In the genomic region with DNA sequence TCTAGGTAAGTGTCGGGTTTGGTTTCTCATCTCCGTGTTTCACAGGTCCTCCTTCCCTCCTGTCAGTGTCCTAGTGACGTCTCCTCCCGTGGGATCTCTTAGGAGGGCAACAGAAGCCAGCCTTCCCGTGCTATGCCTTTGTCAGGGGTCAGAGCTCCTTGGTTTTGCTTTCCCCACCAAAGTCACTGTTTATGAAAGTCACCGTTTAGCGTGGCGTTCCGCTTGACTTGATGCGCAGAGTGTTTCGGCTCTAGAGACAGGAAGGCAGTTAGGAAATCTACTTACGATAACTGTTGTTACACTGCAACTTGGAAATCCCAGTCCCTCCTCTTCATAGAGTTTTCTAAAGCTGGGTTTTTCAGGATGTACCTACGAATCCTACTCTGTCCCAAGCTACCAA, we compare ENCODE assay signal across 18 mouse cellular contexts. TPM values are rescaled to one million over a fixed set of nuclear protein-coding genes. Genes with fewer than 3 reads are reported as not detected.
A peak's percentile ranks its signal among the peaks of the same experiment; 100 is the strongest.
DNase-seq lines count a peak whose midpoint lies in the region; ATAC-seq and TF ChIP-seq lines count a peak whose summit lies in the region.
"Had no signal": no experiment of that assay in that cellular context is flagged by ENCODE, and none has a peak within 500 bp of the region (broad histone marks: within the 10 kb centered on the region; RNA-seq: fewer than 3 reads in every experiment).

No protein-coding gene starts in this region.

- H3K9me3 ChIP-seq in liver, postnatal 0 days (ENCODE audit: low read length), result no peaks in the 10 kb centered on the region
- H3K9me3 ChIP-seq in liver, embryonic 11.5 days (ENCODE audit: control insufficient read depth, low read length), result no peaks in the 10 kb centered on the region
- H3K9me3 ChIP-seq: embryonic facial prominence, embryonic 10.5 days; heart, embryonic 10.5 days; hindbrain, embryonic 12.5 days; midbrain, embryonic 15.5 days had no signal

- no peak overlapping the region for H3K9ac ChIP-seq in liver, postnatal 0 days (replicated peaks)
- H3K9ac ChIP-seq in liver, embryonic 11.5 days (ENCODE audit: low read depth, low read length), result no peak overlapping the region
- H3K9ac ChIP-seq: hindbrain, embryonic 12.5 days; midbrain, embryonic 15.5 days had no signal

- DNase-seq in liver, postnatal 0 days, result no peak
- DNase-seq in liver, embryonic 11.5 days (ENCODE audit: low spot score), result no peak
- no peak for DNase-seq in testis, postnatal 10 days (ENCODE audit: low spot score)
- DNase-seq in kidney, postnatal 10 days, result peak; percentile 44
- no peak for DNase-seq in layer of hippocampus, postnatal 14 days (ENCODE audit: low spot score in 2 of 2)
- no peak for DNase-seq in cerebellum, postnatal 4 days (ENCODE audit: low spot score in 2 of 2)
- DNase-seq in layer of hippocampus, adult 18-20 months (ENCODE audit: low spot score in 2 of 2), result no peak
- DNase-seq: adrenal gland, postnatal 25 days; cerebellum, adult 18-20 months; gastrocnemius, adult 2 months; right cerebral cortex, postnatal 25 days; thymus, postnatal 36 days had no signal

- H3K4me1 ChIP-seq in liver, postnatal 0 days (ENCODE audit: insufficient read depth), result no peaks in the 10 kb centered on the region
- H3K4me1 ChIP-seq in liver, embryonic 11.5 days (replicated peaks; ENCODE audit: control insufficient read depth, insufficient read depth, low read length), result no peaks in the 10 kb centered on the region
- H3K4me1 ChIP-seq in testis, adult 2 months (ENCODE audit: control insufficient read depth, insufficient read depth, low read length), result no peaks in the 10 kb centered on the region; the same call in none of the 2 replicates
- H3K4me1 ChIP-seq: embryonic facial prominence, embryonic 10.5 days; heart, embryonic 10.5 days; hindbrain, embryonic 12.5 days; midbrain, embryonic 15.5 days had no signal

- no peaks in the 10 kb centered on the region for H3K27me3 ChIP-seq in liver, postnatal 0 days (ENCODE audit: insufficient read depth, low read length)
- H3K27me3 ChIP-seq in liver, embryonic 11.5 days (replicated peaks; ENCODE audit: control insufficient read depth, insufficient read depth, low read length), result no peaks in the 10 kb centered on the region
- H3K27me3 ChIP-seq in testis, adult 2 months (ENCODE audit: control insufficient read depth, insufficient read depth, low read length), result no peaks in the 10 kb centered on the region
- H3K27me3 ChIP-seq: hindbrain, embryonic 12.5 days; midbrain, embryonic 15.5 days had no signal

- H3K4me3 ChIP-seq in liver, postnatal 0 days (ENCODE audit: low read depth, low read length), result no peak overlapping the region
- no peak overlapping the region for H3K4me3 ChIP-seq in liver, embryonic 11.5 days (ENCODE audit: low read depth, low read length)
- H3K4me3 ChIP-seq in testis, adult 2 months (ENCODE audit: control insufficient read depth, low read depth, low read length), result peak overlapping the region; percentile 85
- H3K4me3 ChIP-seq: embryonic facial prominence, embryonic 10.5 days; gastrocnemius, adult 2 months; heart, embryonic 10.5 days; hindbrain, embryonic 12.5 days; midbrain, embryonic 15.5 days; myocyte had no signal

- H3K27ac ChIP-seq in liver, postnatal 0 days (ENCODE audit: low read depth), result peak overlapping the region; percentile 62; the same call in 1 of the 2 replicates
- H3K27ac ChIP-seq in liver, embryonic 11.5 days (ENCODE audit: low read depth, low read length), result no peak overlapping the region
- H3K27ac ChIP-seq in testis, adult 2 months (ENCODE audit: control insufficient read depth, insufficient read depth, low read depth, low read length), result no peak overlapping the region
- H3K27ac ChIP-seq: embryonic facial prominence, embryonic 10.5 days; gastrocnemius, adult 2 months; heart, embryonic 10.5 days; hindbrain, embryonic 12.5 days; midbrain, embryonic 15.5 days had no signal

- H3K36me3 ChIP-seq in liver, postnatal 0 days (replicated peaks; ENCODE audit: insufficient read depth, low read length), result peaks cover 84% of the 10 kb centered on the region
- peaks cover 11% of the 10 kb centered on the region for H3K36me3 ChIP-seq in liver, embryonic 11.5 days (ENCODE audit: control insufficient read depth, insufficient read depth, low read length)
- H3K36me3 ChIP-seq in testis, adult 2 months (ENCODE audit: control insufficient read depth, insufficient read depth, low read length), result peaks cover 16% of the 10 kb centered on the region

- ATAC-seq in liver, postnatal 0 days, result 0 out of 2 replicates have a peak, but pooled peaks have one; percentile 23
- ATAC-seq in liver, embryonic 11.5 days (replicated peaks; ENCODE audit: low FRiP score), result no peak
- ATAC-seq: midbrain, embryonic 15.5 days had no signal

- TF ChIP-seq EP300 in liver, postnatal 0 days (IDR thresholded peaks at IDR 0.05; ENCODE audit: low read depth), result no peak

- 88% methylated on average over 13 of the region's 13 CpGs for WGBS in liver, postnatal 0 days (ENCODE audit: insufficient replicate concordance)
- WGBS in liver, embryonic 11.5 days, result 91% methylated on average over 13 of the region's 13 CpGs

- TF ChIP-seq CTCF in liver, postnatal 0 days (IDR thresholded peaks at IDR 0.05; ENCODE audit: low read depth), result no peak
- no peak for TF ChIP-seq CTCF in testis, adult 2 months (IDR thresholded peaks at IDR 0.05; ENCODE audit: control insufficient read depth, insufficient read depth, insufficient replicate concordance, low read depth, low read length)

- TF ChIP-seq POLR2A in testis, adult 2 months (IDR thresholded peaks at IDR 0.05; ENCODE audit: control insufficient read depth, low read depth, low read length), result no peak

- no peak overlapping the region for H3K4me2 ChIP-seq in liver, postnatal 0 days (ENCODE audit: low read depth, low read length)
- H3K4me2 ChIP-seq in liver, embryonic 11.5 days, result no peak overlapping the region
- H3K4me2 ChIP-seq: hindbrain, embryonic 12.5 days; midbrain, embryonic 15.5 days had no signal

RNA-seq across cellular contexts. Expression of a gene that starts 28.7 kb away (rescaled TPM):
- polyA plus RNA-seq in liver, postnatal 0 days (2015; fragmentation: Nextera tagmentation; extraction: Ambion mirVana), result 22.9 and 24.0 TPM in 2 replicates
- 29.7 and 32.8 TPM in 2 replicates for polyA plus RNA-seq in liver, embryonic 11.5 days (2014; fragmentation: Nextera tagmentation; extraction: Ambion mirVana)
- 11.1 and 12.9 TPM in 2 replicates for polyA plus RNA-seq in testis, adult 2 months (2012; rRNA removed)
- total RNA-seq in layer of hippocampus, postnatal 14 days (2021), result 10 to 100 TPM; 40.4 to 41.6 TPM
- total RNA-seq in layer of hippocampus, adult 18-20 months (2021), result 10 to 100 TPM; 45.1 to 46.3 TPM
